Mouse (Mus musculus) heart, adult 11 months (tissue): ENCODE data around the gene Otx2.
"Not testable (repeated sequence)": the region's sequence is repeated elsewhere in the genome, so short reads cannot be mapped to it uniquely, and the experiment has no call there.

Source experiments
- DNase-seq: peaks from one replicate; pipeline ENCODE4 v3.0.0; 2022

Gene Otx2

DNA sequence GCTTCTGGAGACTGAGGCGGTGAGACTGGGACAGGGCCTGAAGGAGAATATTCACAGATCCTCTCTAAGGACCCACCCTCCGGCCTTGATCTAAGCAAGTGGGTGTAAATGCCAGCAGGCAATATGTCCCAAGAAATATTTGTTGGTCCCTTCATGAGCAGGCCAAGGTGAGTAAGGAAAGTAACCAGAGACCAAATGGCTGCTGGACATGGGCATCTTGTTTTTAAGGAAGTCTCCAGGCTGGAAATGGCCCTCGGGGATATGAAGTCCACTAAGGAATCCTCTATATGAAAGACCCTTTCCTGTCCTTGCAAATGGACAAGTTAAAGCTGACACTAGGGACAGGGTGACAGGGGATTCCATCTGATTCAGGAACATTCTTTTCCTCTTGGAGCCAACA, 20.5 kb downstream of the Otx2 start:
- DNase-seq = no peak

DNA sequence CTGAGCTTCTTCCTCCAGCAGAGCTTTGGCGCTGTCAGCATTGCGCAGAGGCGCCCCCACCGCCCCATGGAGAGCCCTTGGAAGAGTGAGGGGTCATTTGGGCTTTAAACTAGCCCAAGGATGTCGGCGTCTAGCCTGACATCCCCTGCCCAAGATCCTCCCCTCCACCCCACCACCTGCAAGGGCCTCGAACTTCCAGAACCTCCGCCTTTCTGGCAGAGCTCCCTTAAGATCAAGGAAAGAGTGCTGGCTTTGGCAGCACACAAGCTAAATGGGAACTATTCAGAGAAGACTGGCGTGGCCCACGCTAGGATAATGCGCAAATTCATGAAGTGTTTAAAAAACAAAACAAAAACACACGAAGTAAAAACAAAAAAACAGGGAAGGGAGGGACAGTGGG, 21.4 kb downstream of the Otx2 start:
- no peak for DNase-seq

DNA sequence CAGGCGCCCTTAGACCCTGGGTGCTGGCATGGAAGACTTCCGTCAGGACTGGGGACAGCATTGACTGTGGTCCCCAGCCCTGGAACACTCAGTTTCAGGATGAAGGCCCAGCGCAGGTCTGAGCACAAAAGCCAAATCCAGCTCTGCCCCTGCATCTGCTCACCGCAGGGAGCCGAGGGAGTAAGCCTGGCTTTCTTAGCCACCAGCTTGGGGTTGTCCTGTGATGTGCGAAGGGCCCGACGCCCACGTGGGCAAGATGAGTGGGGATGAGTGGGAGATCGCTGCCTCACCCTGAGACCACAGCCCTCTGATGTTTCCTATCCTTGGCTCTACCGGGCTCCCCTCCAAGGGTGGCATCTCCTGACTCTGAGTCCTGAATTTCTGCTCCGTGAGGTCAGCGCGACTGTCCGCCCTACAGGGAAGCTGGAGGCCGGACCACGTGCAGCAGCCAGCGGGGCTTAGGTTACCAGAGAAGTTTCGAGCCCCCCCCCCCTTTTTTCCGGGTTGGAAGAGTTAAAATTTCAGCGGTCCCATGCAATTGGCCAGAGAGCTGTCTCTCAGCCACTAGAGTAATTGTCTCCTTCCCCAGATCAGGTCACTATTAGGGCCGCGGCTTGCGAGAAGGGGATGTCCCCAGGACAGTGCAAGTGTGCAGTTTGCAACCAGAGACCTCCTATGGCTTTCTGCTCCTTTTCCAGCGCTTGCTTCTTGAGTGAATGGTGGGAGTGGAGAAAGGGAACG, 22.0 kb downstream of the Otx2 start:
- DNase-seq = no peak

DNA sequence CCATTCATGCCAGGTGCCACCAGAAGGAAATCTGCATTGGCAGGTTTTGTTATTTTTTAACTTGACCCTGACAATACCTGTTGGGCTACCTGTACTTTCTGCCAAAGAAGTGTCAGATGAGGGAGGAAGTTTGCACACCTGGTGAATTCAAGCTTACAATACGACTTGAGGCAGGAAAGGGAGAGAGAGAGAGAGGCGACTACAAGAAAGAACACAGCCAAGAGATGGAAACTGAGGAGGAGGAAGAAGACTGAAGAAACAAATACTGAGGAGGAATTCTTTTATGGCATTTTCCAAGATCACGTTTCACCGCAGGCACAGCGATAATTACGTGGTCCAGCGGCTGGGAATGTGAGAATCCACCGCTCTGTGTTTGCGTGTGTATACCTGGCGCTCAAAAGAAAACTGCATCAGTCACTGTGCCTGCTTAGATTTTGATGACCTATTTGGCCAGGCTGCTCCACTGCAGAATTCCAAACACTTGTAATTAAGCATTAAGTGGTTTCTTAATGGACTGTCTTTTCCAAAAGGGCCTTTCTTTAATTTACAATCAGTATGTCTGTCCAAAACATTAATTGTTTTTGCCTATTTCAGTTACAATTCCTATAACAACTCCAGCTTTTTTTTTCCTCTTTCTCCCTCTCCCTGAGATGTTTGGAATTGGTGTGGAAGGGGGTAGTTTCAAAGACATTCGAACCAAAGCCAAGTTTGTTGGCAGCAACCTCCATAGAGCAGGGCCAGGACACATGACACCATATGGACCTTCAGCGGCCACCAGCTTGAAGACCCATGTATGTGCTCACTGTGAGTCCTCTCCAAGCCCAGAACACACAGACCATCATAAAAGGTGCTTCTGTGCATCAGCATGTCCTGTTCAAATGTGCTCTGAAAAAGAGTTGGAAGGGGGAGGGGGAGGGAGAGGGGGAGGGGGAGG, 31.9 kb downstream of the Otx2 start:
- peak; percentile 68 for DNase-seq

- DNase-seq = no peak
Measured at GRCm38 (mm10) chr14:48633141-48633540, 40.5 kb downstream of the Otx2 start.

DNA sequence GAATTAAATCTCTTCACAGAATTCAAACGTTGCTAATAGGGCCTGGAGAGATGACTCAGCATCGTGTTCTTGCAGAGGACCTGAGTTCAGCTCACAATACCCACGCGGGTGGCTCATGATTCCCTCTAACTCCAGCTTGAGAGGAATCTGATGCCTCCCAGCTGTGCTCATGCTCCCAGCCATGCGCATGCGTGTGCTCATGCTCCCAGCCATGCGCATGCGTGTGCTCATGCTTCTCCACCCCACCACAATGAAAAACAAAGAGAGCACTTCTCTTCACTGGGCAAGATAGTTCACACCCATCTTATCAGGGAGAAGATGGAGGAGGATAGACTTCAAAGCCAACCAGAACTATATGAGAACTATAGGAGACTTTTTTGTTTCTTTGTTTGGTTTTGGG, 41.3 kb downstream of the Otx2 start:
- peak; percentile 2 for DNase-seq

DNA sequence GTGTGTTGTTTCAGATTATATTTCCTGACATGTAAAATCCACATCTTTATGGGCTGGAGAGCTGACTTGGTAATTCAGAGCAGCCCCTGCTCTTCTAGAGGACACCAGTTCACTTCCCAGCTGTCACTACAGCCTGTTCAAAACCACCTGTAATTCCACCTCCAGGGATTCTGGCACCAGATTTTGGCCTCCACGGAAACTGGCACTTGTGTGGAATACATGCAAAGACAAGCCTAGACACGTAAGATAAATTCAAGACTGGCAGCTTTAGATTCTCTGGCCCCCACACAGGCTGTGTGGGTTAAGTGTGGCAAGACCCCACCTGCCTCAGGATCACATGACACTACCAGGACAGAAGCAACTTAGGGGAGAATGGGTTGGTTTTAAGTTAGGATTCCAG, 42.1 kb downstream of the Otx2 start:
- peak; percentile 60 for DNase-seq

- DNase-seq = peak; percentile 17
Measured at GRCm38 (mm10) chr14:48629404-48629803, 44.2 kb downstream of the Otx2 start.

- peak; percentile 71 for DNase-seq
Measured at GRCm38 (mm10) chr14:48626271-48626670, 47.3 kb downstream of the Otx2 start.

GRCm38 (mm10) chr14:48625331-48625694, 48.3 kb downstream of the Otx2 start:
- DNase-seq = peak; percentile 82

GRCm38 (mm10) chr14:48624596-48625330, 48.9 kb downstream of the Otx2 start:
- peak; percentile 86 for DNase-seq

- not testable (repeated sequence) for DNase-seq
Measured at GRCm38 (mm10) chr14:48622726-48623125, 50.9 kb downstream of the Otx2 start.

DNA sequence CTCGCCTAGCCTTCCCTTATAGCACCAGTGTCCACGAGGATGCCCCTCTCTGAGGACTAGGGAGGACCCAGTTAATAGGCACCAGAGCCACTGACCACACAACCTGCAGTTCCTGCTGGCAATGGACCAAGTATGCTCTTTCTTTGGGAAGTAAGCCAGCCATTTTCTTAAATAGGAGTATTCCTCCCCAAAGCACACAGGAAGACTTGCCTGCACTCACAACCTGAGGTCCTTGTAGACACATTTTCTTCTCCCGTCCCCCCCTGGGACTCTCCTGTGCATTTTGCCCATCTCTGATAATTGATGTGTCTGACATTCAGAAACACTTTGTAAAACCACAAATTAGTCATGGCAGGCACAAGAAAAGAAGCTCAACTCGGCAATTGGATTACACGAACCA, 57.3 kb downstream of the Otx2 start:
- peak; percentile 37 for DNase-seq

DNA sequence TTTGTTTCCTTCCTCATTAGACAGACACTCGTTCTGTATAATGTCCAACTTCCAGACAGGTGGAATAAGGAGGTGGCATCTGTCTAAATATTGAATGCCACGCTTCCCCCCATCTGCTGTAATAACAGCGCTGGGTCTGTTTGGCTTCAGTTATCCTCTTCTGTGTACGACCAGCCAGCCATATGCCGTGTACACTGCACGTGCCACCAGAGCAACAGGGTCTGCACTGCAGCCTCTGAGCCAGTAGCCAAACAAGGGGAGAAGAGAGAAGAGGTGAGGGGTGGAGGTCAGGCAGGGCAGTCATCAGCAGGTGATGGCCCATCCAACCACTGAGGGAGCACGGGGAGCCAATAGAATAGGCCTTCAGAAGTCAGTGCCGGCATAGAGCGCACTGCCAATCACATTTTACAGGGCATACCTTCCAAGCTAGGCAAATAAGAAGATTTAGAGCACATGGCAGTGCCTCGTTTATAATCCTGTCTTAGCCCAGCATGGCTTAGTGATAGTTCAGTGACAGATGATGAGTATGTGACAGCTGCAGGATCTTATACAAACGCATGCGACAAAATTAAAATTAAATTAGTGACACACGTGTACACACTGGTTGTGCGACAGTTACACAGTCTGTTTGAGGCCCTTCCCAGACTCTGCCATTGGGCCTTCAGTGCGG, 64.8 kb downstream of the Otx2 start:
- peak; percentile 79 for DNase-seq
